Mouse (Mus musculus): ENCODE results near the gene Mylip. TPM values are rescaled to one million over a fixed set of nuclear protein-coding genes. Genes with fewer than 3 reads are reported as not detected.

The Mylip gene
- polyA plus RNA-seq, 1 experiment from 2014 or later: 36.1 TPM

GRCm38 (mm10) chr13:45455108-45455861 is 65.7 kb downstream of the Mylip start:
- Histone ChIP-seq H3K27ac (replicated peaks) (peak overlapping the region; percentile 71), H3K4me3 (replicated peaks) (no peak overlapping the region), H3K27me3 (no peaks in the 10 kb centered on the region), H3K4me1 (peaks cover 17% of the 10 kb centered on the region), H3K4me2 (replicated peaks) (no peak overlapping the region), H3K36me3 (no peaks in the 10 kb centered on the region), H3K9ac (no peak overlapping the region), H3K9me3 (replicated peaks) (no peaks in the 10 kb centered on the region)
- no peak for ATAC-seq (ENCODE audit: insufficient number of reproducible peaks, low FRiP score, low TSS enrichment, low read depth)
- WGBS: 23% methylated on average over 15 of the region's 15 CpGs

GRCm38 (mm10) chr13:45455862-45456192 is 66.3 kb downstream of the Mylip start:
- 60% methylated on average over 2 of the region's 2 CpGs for WGBS
- no peak overlapping the region for H3K4me3 ChIP-seq (replicated peaks)
- no peak for ATAC-seq (ENCODE audit: insufficient number of reproducible peaks, low FRiP score, low TSS enrichment, low read depth)
- peaks cover 17% of the 10 kb centered on the region for H3K4me1 ChIP-seq
- peak overlapping the region; percentile 71; the same call in 1 of the 2 replicates for H3K27ac ChIP-seq (replicated peaks)
- no peak overlapping the region for H3K4me2 ChIP-seq (replicated peaks)
- H3K9me3 ChIP-seq (replicated peaks): no peaks in the 10 kb centered on the region
- H3K9ac ChIP-seq: no peak overlapping the region
- H3K36me3 ChIP-seq: no peaks in the 10 kb centered on the region
- no peaks in the 10 kb centered on the region for H3K27me3 ChIP-seq

- H3K9ac ChIP-seq: no peak overlapping the region
- H3K4me2 ChIP-seq (replicated peaks): no peak overlapping the region
- no peaks in the 10 kb centered on the region for H3K9me3 ChIP-seq (replicated peaks)
- no peak overlapping the region for H3K4me3 ChIP-seq (replicated peaks)
- no peaks in the 10 kb centered on the region for H3K27me3 ChIP-seq
- H3K4me1 ChIP-seq: peaks cover 17% of the 10 kb centered on the region
- no peaks in the 10 kb centered on the region for H3K36me3 ChIP-seq
- 41% methylated on average over 7 of the region's 7 CpGs for WGBS
- no peak for ATAC-seq (ENCODE audit: insufficient number of reproducible peaks, low FRiP score, low TSS enrichment, low read depth)
- no peak overlapping the region for H3K27ac ChIP-seq (replicated peaks)
These were observed 67.9 kb downstream of the Mylip start for GRCm38 (mm10) chr13:45457459-45457858.

- no peaks in the 10 kb centered on the region for H3K27me3 ChIP-seq
- H3K27ac ChIP-seq (replicated peaks): no peak overlapping the region
- no peaks in the 10 kb centered on the region for H3K36me3 ChIP-seq
- H3K4me1 ChIP-seq: peaks cover 10% of the 10 kb centered on the region
- no peaks in the 10 kb centered on the region for H3K9me3 ChIP-seq (replicated peaks)
- no peak for ATAC-seq (ENCODE audit: insufficient number of reproducible peaks, low FRiP score, low TSS enrichment, low read depth)
- H3K4me3 ChIP-seq (replicated peaks): no peak overlapping the region
- H3K4me2 ChIP-seq (replicated peaks): no peak overlapping the region
- 83% methylated on average over 3 of the region's 3 CpGs for WGBS
- H3K9ac ChIP-seq: no peak overlapping the region
These were observed 70.6 kb downstream of the Mylip start for GRCm38 (mm10) chr13:45460177-45460576.

GRCm38 (mm10) chr13:45461370-45461958 is 71.9 kb downstream of the Mylip start:
- H3K27me3 ChIP-seq: no peaks in the 10 kb centered on the region
- WGBS: 79% methylated on average over 14 of the region's 14 CpGs
- no peaks in the 10 kb centered on the region for H3K9me3 ChIP-seq (replicated peaks)
- no peak for ATAC-seq (ENCODE audit: insufficient number of reproducible peaks, low FRiP score, low TSS enrichment, low read depth)
- H3K4me2 ChIP-seq (replicated peaks): no peak overlapping the region
- H3K4me3 ChIP-seq (replicated peaks): no peak overlapping the region
- no peak overlapping the region for H3K9ac ChIP-seq
- H3K36me3 ChIP-seq: no peaks in the 10 kb centered on the region
- no peak overlapping the region for H3K27ac ChIP-seq (replicated peaks)
- peaks cover 12% of the 10 kb centered on the region for H3K4me1 ChIP-seq

Other genes starting within 250 kb of the Mylip start
- gene Gmpr, start 117.7 kb downstream of the Mylip start, polyA plus RNA-seq (2015; fragmentation: Nextera tagmentation; extraction: Ambion mirVana): 39.3 and 39.6 TPM in 2 replicates